15 mouse cellular contexts compared by ENCODE assay signal in the genomic region with DNA sequence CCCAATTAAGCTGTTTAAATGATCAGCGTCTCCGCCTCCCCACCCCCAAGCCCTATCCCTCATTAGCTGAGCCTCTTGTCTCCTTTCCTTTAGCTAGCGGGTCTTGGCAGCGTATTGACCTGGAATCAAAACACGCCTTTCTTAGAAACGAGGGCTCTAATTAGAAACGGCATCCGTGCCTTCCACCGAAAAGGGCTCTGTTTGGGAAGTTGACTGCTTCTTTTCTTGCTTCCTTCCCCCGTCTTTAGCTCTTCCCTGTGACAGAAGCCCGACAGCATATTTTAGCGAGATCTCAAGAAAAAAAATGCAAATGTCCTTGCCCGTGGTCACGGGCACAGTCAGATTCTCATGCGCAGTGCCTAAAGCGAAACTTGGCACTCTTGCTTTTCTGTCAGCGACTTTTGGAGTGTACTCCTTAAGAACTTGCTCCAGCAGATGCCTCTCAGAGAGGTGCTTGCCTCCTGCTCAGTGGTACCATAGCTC. TPM values are rescaled to one million over a fixed set of nuclear protein-coding genes. Genes with fewer than 3 reads are reported as not detected.
A peak's percentile ranks its signal among the peaks of the same experiment; 100 is the strongest.
DNase-seq lines count a peak whose midpoint lies in the region; ATAC-seq and TF ChIP-seq lines count a peak whose summit lies in the region.
"Had no signal": no experiment of that assay in that cellular context is flagged by ENCODE, and none has a peak within 500 bp of the region (broad histone marks: within the 10 kb centered on the region; RNA-seq: fewer than 3 reads in every experiment).

No protein-coding gene starts in this region.

- H3K4me2 ChIP-seq in hindbrain, embryonic 16.5 days (ENCODE audit: low read length): peak overlapping the region; percentile 37
- H3K4me2 ChIP-seq: liver, embryonic 13.5 days; neural tube, embryonic 12.5 days had no signal

- DNase-seq in hindbrain, embryonic 10.5 days (ENCODE audit: low spot score): no peak
- peak; percentile 6 to 11 for DNase-seq in frontal cortex, postnatal 25 days (ENCODE audit: low spot score in 2 of 2)
- peak; percentile 85 for DNase-seq in retina, embryonic 14.5 days (ENCODE audit: low spot score)
- no peak for DNase-seq in lung, postnatal 4 days
- DNase-seq: adrenal gland, postnatal 14 days; B cell, adult 2 months; cerebellum, adult 9-11 months; liver, embryonic 13.5 days had no signal

- H3K36me3 ChIP-seq in hindbrain, embryonic 16.5 days (ENCODE audit: control insufficient read depth, insufficient read depth, low read length): no peaks in the 10 kb centered on the region
- H3K36me3 ChIP-seq in hindbrain, embryonic 10.5 days: 0 out of 2 replicates have a peak, but pooled peaks cover 9% of the 10 kb centered on the region
- H3K36me3 ChIP-seq: liver, embryonic 13.5 days; neural tube, embryonic 12.5 days had no signal

- H3K27me3 ChIP-seq in hindbrain, embryonic 16.5 days (replicated peaks; ENCODE audit: control insufficient read depth, insufficient read depth, low read length): no peaks in the 10 kb centered on the region
- no peaks in the 10 kb centered on the region for H3K27me3 ChIP-seq in hindbrain, embryonic 10.5 days (ENCODE audit: insufficient read depth, poor library complexity, severe bottlenecking)
- H3K27me3 ChIP-seq: liver, embryonic 13.5 days; neural tube, embryonic 12.5 days had no signal

- H3K27ac ChIP-seq in hindbrain, embryonic 16.5 days (ENCODE audit: low read depth, low read length): no peak overlapping the region
- no peak overlapping the region for H3K27ac ChIP-seq in hindbrain, embryonic 10.5 days
- H3K27ac ChIP-seq in cortical plate, adult 2 months (ENCODE audit: insufficient read depth, low read length): no peak overlapping the region
- H3K27ac ChIP-seq: liver, embryonic 13.5 days; macrophage; neural tube, embryonic 12.5 days had no signal

- no peak for TF ChIP-seq POLR2A in cortical plate, adult 2 months (IDR thresholded peaks at IDR 0.05; ENCODE audit: extremely low read depth, insufficient read depth, low read length)

- WGBS in hindbrain, embryonic 16.5 days: 73% methylated on average over 17 of the region's 17 CpGs
- WGBS in hindbrain, embryonic 10.5 days: 91% methylated on average over 17 of the region's 17 CpGs

- no peak for TF ChIP-seq CTCF in cortical plate, adult 2 months (IDR thresholded peaks at IDR 0.05; ENCODE audit: extremely low read depth, insufficient read depth, low read length)

- H3K9me3 ChIP-seq in hindbrain, embryonic 16.5 days (ENCODE audit: control insufficient read depth, low read length): no peaks in the 10 kb centered on the region; the same call in 1 of the 2 replicates
- H3K9me3 ChIP-seq in hindbrain, embryonic 10.5 days: peaks cover 12% of the 10 kb centered on the region
- H3K9me3 ChIP-seq: neural tube, embryonic 12.5 days had no signal

- no peak for ATAC-seq in hindbrain, embryonic 16.5 days
- ATAC-seq in erythroblast, adult 5-6 weeks (replicated peaks; ENCODE audit: low FRiP score, poor library complexity, severe bottlenecking): no peak
- no peak for ATAC-seq in granulocyte monocyte progenitor cell, adult 5-6 weeks (replicated peaks; ENCODE audit: poor library complexity, severe bottlenecking)
- ATAC-seq: inflammation-experienced regulatory T-cells, adult 6 months had no signal

- H3K4me3 ChIP-seq in hindbrain, embryonic 16.5 days (ENCODE audit: low read length): no peak overlapping the region; the same call in 1 of the 2 replicates
- no peak overlapping the region for H3K4me3 ChIP-seq in hindbrain, embryonic 10.5 days
- peak overlapping the region; percentile 33 for H3K4me3 ChIP-seq in cortical plate, adult 2 months (ENCODE audit: insufficient read depth, low read length)
- H3K4me3 ChIP-seq: liver, embryonic 13.5 days; neural tube, embryonic 12.5 days had no signal

- H3K4me1 ChIP-seq in hindbrain, embryonic 16.5 days (ENCODE audit: control insufficient read depth, insufficient read depth, low read depth, low read length): peaks cover 14% of the 10 kb centered on the region
- H3K4me1 ChIP-seq in hindbrain, embryonic 10.5 days (replicated peaks): peaks cover 26% of the 10 kb centered on the region
- H3K4me1 ChIP-seq in cortical plate, adult 2 months (ENCODE audit: control insufficient read depth, insufficient read depth, low read length): peaks cover 1% of the 10 kb centered on the region; the same call in 1 of the 2 replicates
- H3K4me1 ChIP-seq: liver, embryonic 13.5 days had no signal

- H3K9ac ChIP-seq in hindbrain, embryonic 16.5 days (ENCODE audit: low read depth, low read length): 0 out of 2 replicates have a peak overlapping the region, but pooled peaks have one; percentile 15
- H3K9ac ChIP-seq: liver, embryonic 13.5 days; neural tube, embryonic 12.5 days had no signal

RNA-seq across cellular contexts. Expression of a gene that starts 10.3 kb away (rescaled TPM):
- 2.2 and 2.6 TPM in 2 replicates for polyA plus RNA-seq in hindbrain, embryonic 16.5 days (2015; fragmentation: Nextera tagmentation; extraction: Ambion mirVana)
- polyA plus RNA-seq in hindbrain, embryonic 10.5 days (2016; fragmentation: Nextera tagmentation; extraction: Ambion mirVana): 1.3 and 2.1 TPM in 2 replicates
- polyA plus RNA-seq in cortical plate, adult 2 months (2012; rRNA removed): 0.23 and 0.29 TPM in 2 replicates
- not detected in 2 replicates for total RNA-seq in erythroblast, adult 5-6 weeks (2015; ENCODE audit: low replicate concordance)
- total RNA-seq in erythroblast, adult 5-6 weeks (2017; ENCODE audit: low replicate concordance): not detected in 2 replicates
- not detected in 2 replicates for total RNA-seq in granulocyte monocyte progenitor cell, adult 5-6 weeks (2014; fragmentation: Nextera tagmentation)
- total RNA-seq in granulocyte monocyte progenitor cell, adult 5-6 weeks (2017): not detected in 2 replicates
- total RNA-seq: adrenal gland, postnatal 14 days had no signal
- polyA plus RNA-seq: macrophage had no signal

Comparison
In these comparisons a context has a peak if more than half of its experiments do, and no peak if none do; other contexts are left out.
1. DNase-seq: peak in frontal cortex, postnatal 25 days (2 of 2) and retina, embryonic 14.5 days (single experiment); none in hindbrain, embryonic 10.5 days (single experiment) and lung, postnatal 4 days (0 of 2).